Mouse (Mus musculus) left cerebral cortex, postnatal 36 days (tissue): ENCODE measurements around the gene Psd4. TPM values are rescaled to one million over a fixed set of nuclear protein-coding genes. Genes with fewer than 3 reads are reported as not detected.

ENCODE experiments used
- DNase-seq, 2 experiments: peaks; one replicate each; pipeline ENCODE4 v3.0.0; 2021 to 2022; ENCODE audit warnings: low spot score in 2 of 2, mixed read lengths in 1 of 2
- intact Hi-C: fragments of 180-260 bp; cut with DNase I; formaldehyde crosslinking; loops from one replicate; pipeline ENCODE4 v1.15.1; 2025
- total RNA-seq, 2 experiments: library from RNA; stranded (reverse); gene quantifications; 2 replicates each; pipeline ENCODE4 v1.2.3; 2021

Psd4 gene
- total RNA-seq, 2 experiments from 2014 or later = 2.1 to 3.0 TPM

- no peak for DNase-seq
- intact Hi-C loops = no loop called here
Observed at GRCm38 (mm10) chr2:24427866-24428675, 60.7 kb downstream of the Psd4 start.

GRCm38 (mm10) chr2:24429806-24430205 is 62.4 kb downstream of the Psd4 start:
- DNase-seq = no peak
- intact Hi-C loops = no loop called here

- intact Hi-C loops = no loop called here
Observed at GRCm38 (mm10) chr2:24434670-24435069, 67.3 kb downstream of the Psd4 start.

GRCm38 (mm10) chr2:24435699-24436098 is 68.3 kb downstream of the Psd4 start:
- intact Hi-C loops = no loop called here
- DNase-seq = no peak

More at GRCm38 (mm10) chr2:24434670-24435069, 67.3 kb downstream of the Psd4 start:
- DNase-seq = no peak

GRCm38 (mm10) chr2:24440056-24440455 is 72.7 kb downstream of the Psd4 start:
- no peak for DNase-seq
- intact Hi-C loops = no loop called here

- intact Hi-C loops = no loop called here
- no peak for DNase-seq
Observed at GRCm38 (mm10) chr2:24441899-24442298, 74.5 kb downstream of the Psd4 start.

- intact Hi-C loops = no loop called here
Observed at GRCm38 (mm10) chr2:24442303-24442925, 75.0 kb downstream of the Psd4 start.

GRCm38 (mm10) chr2:24443256-24443790 is 75.9 kb downstream of the Psd4 start:
- DNase-seq = no peak
- intact Hi-C loops = no loop called here

More at GRCm38 (mm10) chr2:24442303-24442925, 75.0 kb downstream of the Psd4 start:
- no peak for DNase-seq

GRCm38 (mm10) chr2:24449111-24449510 is 81.7 kb downstream of the Psd4 start:
- intact Hi-C loops = no loop called here
- DNase-seq = no peak

- no peak for DNase-seq
- intact Hi-C loops = no loop called here
Observed at GRCm38 (mm10) chr2:24453206-24453605, 85.8 kb downstream of the Psd4 start.

GRCm38 (mm10) chr2:24454429-24455011 is 87.1 kb downstream of the Psd4 start:
- DNase-seq = no peak
- intact Hi-C loops = no loop called here

GRCm38 (mm10) chr2:24455057-24455855 is 87.9 kb downstream of the Psd4 start:
- intact Hi-C loops = no loop called here

GRCm38 (mm10) chr2:24456841-24457240 is 89.5 kb downstream of the Psd4 start:
- intact Hi-C loops = no loop called here
- DNase-seq = no peak

More at GRCm38 (mm10) chr2:24455057-24455855, 87.9 kb downstream of the Psd4 start:
- no peak for DNase-seq

- intact Hi-C loops = no loop called here
- DNase-seq = no peak
Observed at GRCm38 (mm10) chr2:24460112-24460807, 92.9 kb downstream of the Psd4 start.

GRCm38 (mm10) chr2:24460808-24461127 is 93.4 kb downstream of the Psd4 start:
- DNase-seq = no peak
- intact Hi-C loops = no loop called here
